Mouse (Mus musculus): ENCODE measurements around the gene Aifm1.

DNA sequence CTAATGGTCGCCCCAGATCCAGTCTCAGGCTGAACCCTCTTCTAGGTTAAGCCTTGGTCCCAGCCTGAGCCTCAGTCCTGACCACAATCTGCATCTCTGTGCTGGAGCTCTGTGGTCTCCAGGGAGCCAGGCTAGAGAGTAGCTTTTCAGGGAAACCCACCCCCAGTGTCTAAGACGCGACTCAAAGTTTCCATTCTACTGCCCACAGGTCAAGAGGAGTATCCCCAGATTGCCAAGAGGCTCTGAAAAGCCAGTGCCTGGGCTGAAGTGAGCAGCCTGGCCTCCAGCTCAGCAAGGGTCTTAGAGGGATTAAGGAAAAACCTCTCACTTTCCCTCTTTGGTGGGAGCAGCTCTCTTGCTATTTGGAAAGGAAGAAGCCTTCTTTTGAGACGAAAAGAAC is 51.1 kb downstream of the Aifm1 start:
- no peak for TF ChIP-seq CTCF (IDR thresholded peaks at IDR 0.05; ENCODE audit: control insufficient read depth, insufficient read depth, low read length)
- TF ChIP-seq POLR2A (IDR thresholded peaks at IDR 0.05; ENCODE audit: borderline replicate concordance, control insufficient read depth, low read depth, low read length): no peak
